Mouse (Mus musculus): ENCODE results near the gene Prkce. TPM values are rescaled to one million over a fixed set of nuclear protein-coding genes. Genes with fewer than 3 reads are reported as not detected.

Prkce gene
- polyA plus RNA-seq, 1 experiment from 2014 or later = 11.0 TPM

DNA sequence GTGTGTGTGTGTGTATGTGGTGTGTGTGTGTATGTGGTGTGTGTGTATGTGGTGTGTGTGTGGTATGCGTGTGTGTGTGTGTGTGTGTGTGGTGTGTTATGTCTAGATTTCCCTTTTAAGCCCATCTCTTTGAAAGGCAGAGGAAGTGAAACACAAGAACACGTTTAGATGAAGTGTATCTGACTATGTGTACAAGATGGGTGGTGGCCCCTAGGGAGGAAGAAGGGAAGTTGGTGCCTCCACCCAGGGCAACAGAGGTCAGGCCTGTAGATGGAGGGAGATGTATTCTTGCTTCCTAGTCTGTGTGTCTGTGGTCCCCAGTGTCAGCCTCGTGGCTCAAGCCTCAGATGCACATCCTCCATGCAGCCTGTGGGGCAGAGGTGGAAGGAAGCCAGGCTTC lies 169.5 kb downstream of the Prkce start:
- Histone ChIP-seq H3K4me3 (no peak overlapping the region), H3K27me3 (no peaks in the 10 kb centered on the region), H3K4me1 (0 out of 2 replicates have a peak, but pooled peaks cover 6% of the 10 kb centered on the region), H3K27ac (no peak overlapping the region), H3K9ac (no peak overlapping the region), H3K36me3 (no peaks in the 10 kb centered on the region), H3K4me2 (replicated peaks) (no peak overlapping the region), H3K9me3 (replicated peaks) (no peaks in the 10 kb centered on the region)
- 69% methylated on average over 3 of the region's 3 CpGs for WGBS
- no peak for ATAC-seq (ENCODE audit: low FRiP score)

DNA sequence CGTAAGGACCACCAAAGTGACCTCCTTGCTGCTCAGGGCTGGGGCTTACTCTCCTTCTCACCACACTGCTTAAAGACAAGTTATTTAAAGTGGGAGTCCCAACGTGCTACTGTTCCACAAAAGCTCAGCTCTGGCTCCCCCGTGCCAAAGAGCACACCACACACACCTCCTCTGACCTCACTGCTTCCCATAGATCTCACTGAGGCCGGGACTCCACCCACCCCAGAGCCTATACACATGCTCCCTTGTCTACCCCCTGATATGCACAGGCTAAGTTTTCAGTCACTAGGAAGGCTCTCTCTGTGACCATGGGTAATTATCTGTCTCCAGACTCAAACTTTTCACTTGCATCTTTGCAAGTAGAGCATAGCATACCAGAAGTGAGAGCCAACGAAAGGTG lies 170.7 kb downstream of the Prkce start:
- no peaks in the 10 kb centered on the region for H3K36me3 ChIP-seq
- H3K4me1 ChIP-seq = 0 out of 2 replicates have a peak, but pooled peaks cover 6% of the 10 kb centered on the region
- no peaks in the 10 kb centered on the region for H3K27me3 ChIP-seq
- WGBS = 71% methylated on average over 5 of the region's 5 CpGs
- no peak overlapping the region for H3K4me3 ChIP-seq
- no peak for ATAC-seq (ENCODE audit: low FRiP score)
- H3K4me2 ChIP-seq (replicated peaks) = no peak overlapping the region
- H3K9ac ChIP-seq = no peak overlapping the region
- H3K27ac ChIP-seq = no peak overlapping the region
- H3K9me3 ChIP-seq (replicated peaks) = no peaks in the 10 kb centered on the region

DNA sequence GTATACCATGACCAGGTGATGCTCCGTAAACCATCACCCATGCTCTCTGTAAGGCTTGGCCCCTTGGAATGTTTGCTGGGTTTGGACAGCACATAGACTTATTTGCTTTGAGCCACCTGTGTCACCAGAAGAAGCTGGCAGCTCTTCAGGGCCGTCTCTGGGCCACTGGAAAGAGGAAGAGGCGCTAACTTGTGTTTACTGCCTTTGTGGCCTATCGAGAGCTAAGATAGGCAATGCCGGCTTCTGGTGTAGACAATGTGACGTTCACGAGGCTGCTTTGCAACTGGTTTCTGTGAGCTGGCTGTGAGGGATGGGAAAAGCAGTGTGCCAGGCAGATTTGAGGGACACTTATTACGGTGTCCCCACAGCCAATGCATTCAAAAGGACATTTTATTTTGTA lies 176.4 kb downstream of the Prkce start:
- Histone ChIP-seq H3K9me3 (replicated peaks) (no peaks in the 10 kb centered on the region), H3K9ac (no peak overlapping the region), H3K27me3 (no peaks in the 10 kb centered on the region), H3K4me3 (no peak overlapping the region), H3K27ac (no peak overlapping the region), H3K4me1 (0 out of 2 replicates have a peak, but pooled peaks cover 3% of the 10 kb centered on the region), H3K36me3 (no peaks in the 10 kb centered on the region), H3K4me2 (replicated peaks) (no peak overlapping the region)
- ATAC-seq (ENCODE audit: low FRiP score) = no peak
- WGBS = 86% methylated on average over 8 of the region's 8 CpGs

DNA sequence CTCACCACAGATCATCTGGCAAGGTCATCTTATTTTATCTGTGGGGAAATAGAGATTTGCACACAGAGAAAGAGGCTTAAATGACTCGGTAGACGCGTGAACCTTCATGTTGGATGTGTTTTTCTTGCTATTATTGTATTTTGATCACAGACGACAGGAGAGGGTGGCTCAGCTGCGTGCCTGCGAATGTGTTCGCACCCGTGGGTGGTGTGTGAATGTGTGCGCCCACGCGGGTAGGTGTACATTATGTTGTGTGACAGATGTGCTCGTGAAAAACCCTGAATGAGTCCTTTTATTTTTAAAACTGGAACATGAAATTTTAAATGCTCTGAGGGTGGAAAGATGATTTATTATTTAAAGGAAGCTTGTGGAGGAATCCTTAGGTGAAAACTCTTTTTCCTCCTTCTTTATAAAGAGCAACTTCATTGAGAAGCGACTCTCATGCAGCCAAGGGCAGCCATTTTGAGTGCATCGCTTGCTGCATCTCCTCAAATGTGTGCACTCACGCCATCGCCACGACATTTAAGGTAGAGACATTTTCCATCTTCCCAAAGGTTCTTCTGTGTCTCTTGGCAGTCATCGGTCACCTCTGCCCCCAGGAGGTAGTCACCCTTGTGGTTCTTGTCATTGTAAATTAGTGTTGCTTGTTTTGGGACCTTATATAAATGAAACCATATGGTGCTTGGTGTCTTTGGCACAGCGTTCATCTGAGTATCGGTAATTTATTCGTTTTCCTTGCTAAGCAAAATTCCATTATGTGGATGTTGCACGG lies 177.8 kb downstream of the Prkce start:
- no peak overlapping the region for H3K4me2 ChIP-seq (replicated peaks)
- H3K9ac ChIP-seq = no peak overlapping the region
- no peaks in the 10 kb centered on the region for H3K36me3 ChIP-seq
- H3K27me3 ChIP-seq = no peaks in the 10 kb centered on the region
- 82% methylated on average over 22 of the region's 22 CpGs for WGBS
- no peaks in the 10 kb centered on the region for H3K9me3 ChIP-seq (replicated peaks)
- no peak overlapping the region for H3K4me3 ChIP-seq
- H3K4me1 ChIP-seq = peaks cover 3% of the 10 kb centered on the region; the same call in 1 of the 2 replicates
- ATAC-seq (ENCODE audit: low FRiP score) = no peak
- no peak overlapping the region for H3K27ac ChIP-seq

DNA sequence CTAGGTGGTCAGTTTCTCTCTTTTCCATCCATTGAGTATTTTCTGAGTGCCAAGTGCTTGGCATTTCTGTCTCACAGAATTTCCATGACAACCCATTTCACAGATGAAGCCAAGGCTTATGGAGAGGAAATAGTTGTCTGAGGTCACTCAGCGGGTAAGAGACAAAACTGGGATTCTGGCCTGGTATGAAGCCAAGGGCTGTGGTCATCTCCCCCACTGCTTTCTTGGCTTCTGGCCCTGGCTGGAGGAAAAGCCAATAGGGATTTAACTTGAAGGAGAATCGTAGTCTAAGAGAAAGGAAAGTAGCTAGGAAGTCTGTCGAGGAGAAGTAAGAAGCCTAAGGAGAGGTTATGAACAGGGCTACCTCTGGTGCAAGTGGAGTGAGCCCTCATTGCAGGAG lies 182.7 kb downstream of the Prkce start:
- no peak overlapping the region for H3K4me3 ChIP-seq
- no peaks in the 10 kb centered on the region for H3K27me3 ChIP-seq
- H3K9ac ChIP-seq = no peak overlapping the region
- H3K4me2 ChIP-seq (replicated peaks) = no peak overlapping the region
- WGBS = 78% methylated on average over 3 of the region's 3 CpGs
- H3K36me3 ChIP-seq = no peaks in the 10 kb centered on the region
- no peaks in the 10 kb centered on the region for H3K9me3 ChIP-seq (replicated peaks)
- ATAC-seq (ENCODE audit: low FRiP score) = no peak
- no peak overlapping the region for H3K27ac ChIP-seq
- peaks cover 10% of the 10 kb centered on the region for H3K4me1 ChIP-seq

DNA sequence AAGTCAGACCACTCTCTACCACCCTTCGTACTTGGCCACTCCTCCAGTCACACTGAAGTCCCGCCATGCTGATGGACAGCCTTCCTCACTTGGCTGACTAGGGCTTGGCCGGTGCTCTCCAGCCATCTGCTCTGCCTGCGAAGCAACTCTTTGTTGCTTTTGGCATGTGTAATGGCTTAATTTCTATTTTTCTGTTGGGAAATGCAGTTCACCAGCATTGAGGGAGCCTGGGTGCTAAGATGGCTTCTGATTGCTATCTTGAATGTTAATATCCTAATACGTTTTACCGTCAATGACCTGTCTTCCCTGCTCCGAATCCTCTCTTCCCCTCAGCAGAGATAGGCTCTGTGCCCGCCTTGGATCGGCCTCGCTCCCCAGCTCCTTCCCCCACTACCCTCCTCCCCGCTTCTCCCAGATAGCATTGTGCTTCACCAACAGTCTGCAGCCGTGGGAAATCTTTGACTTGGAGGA lies 183.2 kb downstream of the Prkce start:
- peaks cover 10% of the 10 kb centered on the region for H3K4me1 ChIP-seq
- no peaks in the 10 kb centered on the region for H3K9me3 ChIP-seq (replicated peaks)
- H3K4me2 ChIP-seq (replicated peaks) = no peak overlapping the region
- no peaks in the 10 kb centered on the region for H3K36me3 ChIP-seq
- no peak for ATAC-seq (ENCODE audit: low FRiP score)
- H3K27ac ChIP-seq = no peak overlapping the region
- 63% methylated on average over 12 of the region's 12 CpGs for WGBS
- no peaks in the 10 kb centered on the region for H3K27me3 ChIP-seq
- no peak overlapping the region for H3K4me3 ChIP-seq
- H3K9ac ChIP-seq = no peak overlapping the region

DNA sequence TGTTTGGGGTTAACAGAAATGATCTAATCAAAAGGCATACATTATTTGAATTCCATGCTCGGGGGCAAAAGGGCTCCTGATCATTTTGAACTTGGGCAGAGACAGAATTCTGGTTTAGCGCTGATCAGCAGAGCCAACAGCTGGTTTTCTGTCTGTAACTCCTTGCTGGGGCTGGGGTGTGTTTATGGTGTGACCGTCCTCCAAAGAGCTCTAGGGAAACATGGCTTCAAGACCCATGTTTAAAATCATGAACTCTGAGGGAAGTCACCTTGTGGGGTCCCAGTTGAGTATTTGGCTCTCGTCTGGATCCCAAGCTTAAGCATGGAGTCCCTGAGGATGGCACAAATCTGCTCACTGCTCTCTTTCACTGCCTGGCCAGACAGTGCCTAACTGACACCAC lies 183.7 kb downstream of the Prkce start:
- no peaks in the 10 kb centered on the region for H3K36me3 ChIP-seq
- no peaks in the 10 kb centered on the region for H3K9me3 ChIP-seq (replicated peaks)
- peaks cover 12% of the 10 kb centered on the region for H3K4me1 ChIP-seq
- WGBS = 78% methylated on average over 4 of the region's 4 CpGs
- no peak overlapping the region for H3K4me2 ChIP-seq (replicated peaks)
- no peak overlapping the region for H3K27ac ChIP-seq
- ATAC-seq (ENCODE audit: low FRiP score) = no peak
- no peaks in the 10 kb centered on the region for H3K27me3 ChIP-seq
- H3K9ac ChIP-seq = no peak overlapping the region
- no peak overlapping the region for H3K4me3 ChIP-seq

DNA sequence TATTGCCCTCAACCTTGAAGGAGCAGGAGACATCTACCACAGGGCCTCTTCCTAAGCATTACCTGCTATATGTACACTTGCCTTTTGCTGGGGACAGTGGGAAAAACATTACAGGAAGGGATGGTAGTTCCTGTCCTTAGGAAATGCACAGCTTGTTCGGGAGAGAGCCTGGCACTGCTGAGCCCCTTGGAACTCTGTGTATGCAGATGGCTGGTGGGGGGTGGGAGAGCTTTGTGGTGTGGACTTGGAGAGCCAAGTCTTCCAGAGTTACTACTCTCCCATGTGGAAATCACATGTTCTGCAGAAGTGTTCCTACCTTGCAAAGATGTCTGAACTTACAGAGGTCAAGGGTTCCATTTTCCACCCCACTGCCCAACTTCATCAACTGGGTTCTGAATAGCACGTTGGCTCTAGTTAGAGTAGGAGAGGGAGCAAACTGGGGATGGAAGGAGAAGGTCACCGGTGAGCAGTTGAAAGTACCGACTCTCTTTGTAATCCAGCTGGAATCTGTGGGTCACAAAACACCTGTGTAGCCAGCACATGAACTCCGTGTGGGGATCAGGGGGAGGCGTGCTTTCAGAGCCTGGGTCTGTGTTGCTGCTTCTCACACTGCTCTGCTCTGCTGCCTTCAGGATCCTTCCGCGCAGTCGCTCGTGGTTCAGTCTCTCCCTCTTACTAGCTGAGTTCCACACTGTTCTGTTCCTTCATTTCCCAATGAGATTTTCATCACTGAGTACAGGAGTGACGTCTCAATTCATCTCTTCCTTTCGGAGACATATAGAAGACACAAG lies 184.9 kb downstream of the Prkce start:
- Histone ChIP-seq H3K36me3 (no peaks in the 10 kb centered on the region), H3K9ac (no peak overlapping the region), H3K27ac (no peak overlapping the region), H3K4me2 (replicated peaks) (no peak overlapping the region), H3K27me3 (no peaks in the 10 kb centered on the region), H3K9me3 (replicated peaks) (no peaks in the 10 kb centered on the region), H3K4me1 (peaks cover 15% of the 10 kb centered on the region), H3K4me3 (no peak overlapping the region)
- 84% methylated on average over 12 of the region's 12 CpGs for WGBS
- no peak for ATAC-seq (ENCODE audit: low FRiP score)

DNA sequence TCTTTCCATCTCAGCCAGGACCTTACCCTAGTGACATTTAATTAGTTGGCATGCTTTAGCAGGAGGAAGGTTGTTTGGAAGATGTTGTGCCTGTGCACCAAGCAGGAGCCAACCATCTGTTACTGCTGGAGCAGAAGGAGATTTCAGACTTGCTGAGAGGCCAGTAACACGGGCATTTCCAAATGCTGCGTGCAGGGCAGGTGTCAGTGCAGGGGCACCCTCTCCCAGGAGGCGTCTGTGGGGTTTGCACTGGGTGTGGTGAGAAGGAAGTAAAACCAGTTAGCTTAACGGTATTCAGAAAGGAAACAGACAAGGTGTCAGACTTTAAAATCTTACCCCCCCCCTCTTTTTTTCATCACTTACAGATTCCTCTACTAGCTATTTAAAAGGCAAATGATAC lies 186.1 kb downstream of the Prkce start:
- ATAC-seq (ENCODE audit: low FRiP score) = no peak
- 70% methylated on average over 4 of the region's 4 CpGs for WGBS

DNA sequence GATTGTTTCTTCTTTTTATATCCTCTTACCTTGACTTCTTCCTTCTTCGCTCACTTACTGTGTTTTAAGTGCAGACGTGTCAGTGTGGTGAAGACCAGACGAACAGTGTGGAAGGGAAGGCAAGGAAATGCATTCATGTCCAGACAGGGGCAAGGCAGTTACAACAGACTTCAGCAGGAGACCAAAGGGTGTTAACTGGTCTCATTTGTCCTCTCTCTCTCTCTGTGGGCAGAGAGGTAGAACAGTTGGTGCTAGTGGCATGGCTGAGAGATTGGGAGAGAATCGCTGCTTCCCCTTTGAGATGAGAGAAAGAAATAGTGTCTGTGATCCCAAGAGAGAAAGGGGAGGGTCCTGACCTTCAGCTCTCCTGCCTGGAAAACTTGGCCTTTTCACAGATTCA lies 186.5 kb downstream of the Prkce start:
- Histone ChIP-seq H3K27me3 (no peaks in the 10 kb centered on the region), H3K27ac (no peak overlapping the region), H3K36me3 (no peaks in the 10 kb centered on the region), H3K4me3 (no peak overlapping the region), H3K9ac (no peak overlapping the region), H3K9me3 (replicated peaks) (no peaks in the 10 kb centered on the region), H3K4me2 (replicated peaks) (no peak overlapping the region), H3K4me1 (peaks cover 19% of the 10 kb centered on the region)
- WGBS = 74% methylated on average over 4 of the region's 4 CpGs
- no peak for ATAC-seq (ENCODE audit: low FRiP score)

More for the DNA sequence above, 186.1 kb downstream of the Prkce start:
- Histone ChIP-seq H3K4me1 (peaks cover 19% of the 10 kb centered on the region), H3K27me3 (no peaks in the 10 kb centered on the region), H3K9me3 (replicated peaks) (no peaks in the 10 kb centered on the region), H3K36me3 (no peaks in the 10 kb centered on the region), H3K27ac (no peak overlapping the region), H3K4me3 (no peak overlapping the region), H3K4me2 (replicated peaks) (no peak overlapping the region), H3K9ac (no peak overlapping the region)

DNA sequence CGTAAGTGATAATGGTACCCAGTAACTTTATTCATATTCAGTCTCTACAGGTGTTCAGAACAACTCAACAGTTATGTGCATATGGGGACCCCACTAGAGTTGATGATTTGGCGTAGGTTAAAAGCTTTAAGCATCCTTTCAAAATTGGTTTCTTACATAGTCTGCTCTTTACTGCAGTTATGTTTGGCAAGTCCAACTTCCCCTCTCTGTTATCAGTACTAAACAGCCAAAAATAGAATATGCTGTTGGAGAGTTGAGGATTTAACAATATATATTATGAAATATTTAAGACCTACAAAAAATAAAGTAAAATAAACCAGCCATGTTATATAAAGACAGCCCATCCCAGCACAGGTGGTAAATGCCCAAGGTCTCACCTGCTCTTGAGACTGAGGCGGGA lies 187.3 kb downstream of the Prkce start:
- Histone ChIP-seq H3K36me3 (no peaks in the 10 kb centered on the region), H3K4me1 (peaks cover 19% of the 10 kb centered on the region), H3K9ac (no peak overlapping the region), H3K4me3 (no peak overlapping the region), H3K27me3 (no peaks in the 10 kb centered on the region), H3K27ac (no peak overlapping the region), H3K9me3 (replicated peaks) (no peaks in the 10 kb centered on the region), H3K4me2 (replicated peaks) (no peak overlapping the region)
- ATAC-seq (ENCODE audit: low FRiP score) = no peak
- 90% methylated on average over 3 of the region's 3 CpGs for WGBS

DNA sequence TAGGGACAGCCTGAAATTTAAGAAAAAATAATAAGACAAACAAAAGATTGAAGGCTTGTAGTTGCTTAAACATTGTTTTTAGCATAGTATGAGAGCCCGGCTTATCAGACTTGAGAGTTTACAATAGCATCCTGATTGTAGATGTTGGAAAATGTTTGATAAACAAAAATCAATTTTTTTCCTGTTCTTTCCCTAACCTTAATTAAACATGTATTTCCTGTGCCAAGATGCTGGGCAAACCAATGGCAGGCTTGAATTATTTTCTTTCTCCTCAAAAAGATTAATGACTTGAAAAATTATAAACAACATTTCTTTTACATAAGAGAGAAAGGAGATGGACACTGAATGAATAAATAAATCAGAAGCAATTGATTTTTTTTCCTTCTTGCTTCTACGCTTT lies 187.7 kb downstream of the Prkce start:
- no peak overlapping the region for H3K4me2 ChIP-seq (replicated peaks)
- no peak overlapping the region for H3K27ac ChIP-seq
- H3K9me3 ChIP-seq (replicated peaks) = no peaks in the 10 kb centered on the region
- H3K4me3 ChIP-seq = no peak overlapping the region
- H3K9ac ChIP-seq = no peak overlapping the region
- WGBS = 87% methylated on average over 2 of the region's 2 CpGs
- H3K4me1 ChIP-seq = peaks cover 19% of the 10 kb centered on the region
- no peaks in the 10 kb centered on the region for H3K27me3 ChIP-seq
- no peaks in the 10 kb centered on the region for H3K36me3 ChIP-seq
- no peak for ATAC-seq (ENCODE audit: low FRiP score)
